Mouse (Mus musculus): ENCODE measurements around the gene Kcnd2. TPM values are rescaled to one million over a fixed set of nuclear protein-coding genes. Genes with fewer than 3 reads are reported as not detected.

Kcnd2 gene
- polyA plus RNA-seq (2015; fragmentation: Nextera tagmentation; extraction: Ambion mirVana) = not detected in 2 replicates

GRCm38 (mm10) chr6:21215491-21216191, at the start of gene Kcnd2:
TSS of gene Kcnd2 (plus strand) at chr6:21215503.
- Histone ChIP-seq H3K9ac (replicated peaks) (no peak within 1 kb of the TSS), H3K4me1 (ENCODE audit: insufficient read depth) (peaks cover 5% of the 10 kb centered on the region), H3K4me2 (ENCODE audit: low read depth, low read length) (peak within 1 kb of the TSS; percentile 76), H3K9me3 (ENCODE audit: low read length) (no peaks in the 10 kb centered on the region), H3K4me3 (ENCODE audit: low read depth, low read length) (peak within 1 kb of the TSS; percentile 44), H3K27ac (ENCODE audit: low read depth) (no peak within 1 kb of the TSS), H3K36me3 (replicated peaks; ENCODE audit: insufficient read depth, low read length) (no peaks in the 10 kb centered on the region), H3K27me3 (ENCODE audit: insufficient read depth, low read length) (peaks cover 26% of the 10 kb centered on the region)
- peak; percentile 17; the same call in 1 of the 2 replicates for ATAC-seq
- 11% methylated on average over 34 of the region's 34 CpGs for WGBS (ENCODE audit: insufficient replicate concordance)
- TF ChIP-seq EP300 (IDR thresholded peaks at IDR 0.05; ENCODE audit: low read depth) (no peak), CTCF (IDR thresholded peaks at IDR 0.05; ENCODE audit: low read depth) (no peak)
- no peak for DNase-seq

GRCm38 (mm10) chr6:21166611-21167010, 48.7 kb upstream of the Kcnd2 start:
- Histone ChIP-seq H3K4me2 (ENCODE audit: low read depth, low read length) (no peak overlapping the region), H3K4me3 (ENCODE audit: low read depth, low read length) (no peak overlapping the region), H3K36me3 (replicated peaks; ENCODE audit: insufficient read depth, low read length) (no peaks in the 10 kb centered on the region), H3K27ac (ENCODE audit: low read depth) (no peak overlapping the region), H3K9ac (replicated peaks) (no peak overlapping the region), H3K27me3 (ENCODE audit: insufficient read depth, low read length) (no peaks in the 10 kb centered on the region), H3K9me3 (ENCODE audit: low read length) (no peaks in the 10 kb centered on the region), H3K4me1 (ENCODE audit: insufficient read depth) (no peaks in the 10 kb centered on the region)
- TF ChIP-seq EP300 (IDR thresholded peaks at IDR 0.05; ENCODE audit: low read depth) (no peak), CTCF (IDR thresholded peaks at IDR 0.05; ENCODE audit: low read depth) (no peak)
- 50% methylated on average over 1 of the region's 1 CpGs for WGBS (ENCODE audit: insufficient replicate concordance)
- DNase-seq (no peak), ATAC-seq (no peak)

- DNase-seq = no peak
- Histone ChIP-seq H3K9ac (replicated peaks) (no peak overlapping the region), H3K27ac (ENCODE audit: low read depth) (no peak overlapping the region), H3K9me3 (ENCODE audit: low read length) (no peaks in the 10 kb centered on the region), H3K4me3 (ENCODE audit: low read depth, low read length) (no peak overlapping the region), H3K4me2 (ENCODE audit: low read depth, low read length) (no peak overlapping the region), H3K27me3 (ENCODE audit: insufficient read depth, low read length) (no peaks in the 10 kb centered on the region), H3K4me1 (ENCODE audit: insufficient read depth) (no peaks in the 10 kb centered on the region), H3K36me3 (replicated peaks; ENCODE audit: insufficient read depth, low read length) (no peaks in the 10 kb centered on the region)
- TF ChIP-seq CTCF (IDR thresholded peaks at IDR 0.05; ENCODE audit: low read depth) (no peak), EP300 (IDR thresholded peaks at IDR 0.05; ENCODE audit: low read depth) (no peak)
- WGBS (ENCODE audit: insufficient replicate concordance) = 56% methylated on average over 2 of the region's 2 CpGs
- no peak for ATAC-seq
These were observed 20.0 kb upstream of the Kcnd2 start for GRCm38 (mm10) chr6:21195341-21195740.

- no peaks in the 10 kb centered on the region for H3K36me3 ChIP-seq (replicated peaks; ENCODE audit: insufficient read depth, low read length)
- peaks cover 26% of the 10 kb centered on the region for H3K27me3 ChIP-seq (ENCODE audit: insufficient read depth, low read length)
- ATAC-seq = no peak
- H3K4me2 ChIP-seq (ENCODE audit: low read depth, low read length) = peak overlapping the region; percentile 76
- DNase-seq = peak; percentile 42
- no peak overlapping the region for H3K9ac ChIP-seq (replicated peaks)
- H3K9me3 ChIP-seq (ENCODE audit: low read length) = no peaks in the 10 kb centered on the region
- TF ChIP-seq CTCF (IDR thresholded peaks at IDR 0.05; ENCODE audit: low read depth) = peak; percentile 62
- TF ChIP-seq EP300 (IDR thresholded peaks at IDR 0.05; ENCODE audit: low read depth) = no peak
- H3K4me3 ChIP-seq (ENCODE audit: low read depth, low read length) = peak overlapping the region; percentile 44; the same call in 1 of the 2 replicates
- 3% methylated on average over 29 of the region's 29 CpGs for WGBS (ENCODE audit: insufficient replicate concordance)
- peaks cover 5% of the 10 kb centered on the region for H3K4me1 ChIP-seq (ENCODE audit: insufficient read depth)
- no peak overlapping the region for H3K27ac ChIP-seq (ENCODE audit: low read depth)
These were observed 1.2 kb upstream of the Kcnd2 start for GRCm38 (mm10) chr6:21213865-21214672.

- ATAC-seq (0 out of 2 replicates have a peak, but pooled peaks have one; percentile 10), DNase-seq (no peak)
- Histone ChIP-seq H3K9ac (replicated peaks) (no peak overlapping the region), H3K4me2 (ENCODE audit: low read depth, low read length) (peak overlapping the region; percentile 76), H3K4me1 (ENCODE audit: insufficient read depth) (peaks cover 5% of the 10 kb centered on the region), H3K4me3 (ENCODE audit: low read depth, low read length) (peak overlapping the region; percentile 44), H3K27ac (ENCODE audit: low read depth) (no peak overlapping the region), H3K9me3 (ENCODE audit: low read length) (no peaks in the 10 kb centered on the region), H3K36me3 (replicated peaks; ENCODE audit: insufficient read depth, low read length) (no peaks in the 10 kb centered on the region), H3K27me3 (ENCODE audit: insufficient read depth, low read length) (peaks cover 26% of the 10 kb centered on the region)
- under 1% methylated on average over 68 of the region's 83 CpGs for WGBS (ENCODE audit: insufficient replicate concordance)
- no peak for TF ChIP-seq EP300 (IDR thresholded peaks at IDR 0.05; ENCODE audit: low read depth)
- TF ChIP-seq CTCF (IDR thresholded peaks at IDR 0.05; ENCODE audit: low read depth) = no peak
These were observed 421 bp upstream of the Kcnd2 start for GRCm38 (mm10) chr6:21214673-21215490.
